Mouse (Mus musculus): Measurements from ENCODE around the gene Trip11. TPM values are rescaled to one million over a fixed set of nuclear protein-coding genes. Genes with fewer than 3 reads are reported as not detected.

Gene Trip11
- total RNA-seq, 2 experiments from 2014 or later: 35.9 to 36.7 TPM

Other genes starting within 250 kb of the Trip11 start
- gene Tc2n, start 194.7 kb downstream of the Trip11 start, total RNA-seq (2021): under 1 TPM; 0.47 to 0.77 TPM
- 10 to 100 TPM; 20.8 to 23.1 TPM for gene Fbln5, start 94.2 kb downstream of the Trip11 start, total RNA-seq (2021)
- gene Atxn3, start 45.0 kb upstream of the Trip11 start, total RNA-seq (2021): 1 to 10 TPM; 7.5 to 7.9 TPM
- gene Cpsf2, start 62.7 kb upstream of the Trip11 start, total RNA-seq (2021): 10 to 100 TPM; 12.5 to 12.7 TPM
- gene Slc24a4, start 215.5 kb upstream of the Trip11 start, total RNA-seq (2021): under 1 TPM; 0.37 to 0.80 TPM